Mouse (Mus musculus) frontal cortex, postnatal 10 days (tissue): ENCODE results near the gene Pbx3.

Experiments
- DNase-seq, 2 experiments: peaks; one replicate each; pipeline ENCODE4 v3.0.0; 2022; ENCODE audit warnings: low spot score in 2 of 2, mixed read lengths in 1 of 2

Pbx3 gene

GRCm38 (mm10) chr2:34372305-34373301, at the start of gene Pbx3:
TSS of gene Pbx3 (minus strand) at chr2:34373142.
- peak; percentile 86 to 92 for DNase-seq

GRCm38 (mm10) chr2:34420256-34420655, 47.3 kb upstream of the Pbx3 start:
- DNase-seq = no peak

DNA sequence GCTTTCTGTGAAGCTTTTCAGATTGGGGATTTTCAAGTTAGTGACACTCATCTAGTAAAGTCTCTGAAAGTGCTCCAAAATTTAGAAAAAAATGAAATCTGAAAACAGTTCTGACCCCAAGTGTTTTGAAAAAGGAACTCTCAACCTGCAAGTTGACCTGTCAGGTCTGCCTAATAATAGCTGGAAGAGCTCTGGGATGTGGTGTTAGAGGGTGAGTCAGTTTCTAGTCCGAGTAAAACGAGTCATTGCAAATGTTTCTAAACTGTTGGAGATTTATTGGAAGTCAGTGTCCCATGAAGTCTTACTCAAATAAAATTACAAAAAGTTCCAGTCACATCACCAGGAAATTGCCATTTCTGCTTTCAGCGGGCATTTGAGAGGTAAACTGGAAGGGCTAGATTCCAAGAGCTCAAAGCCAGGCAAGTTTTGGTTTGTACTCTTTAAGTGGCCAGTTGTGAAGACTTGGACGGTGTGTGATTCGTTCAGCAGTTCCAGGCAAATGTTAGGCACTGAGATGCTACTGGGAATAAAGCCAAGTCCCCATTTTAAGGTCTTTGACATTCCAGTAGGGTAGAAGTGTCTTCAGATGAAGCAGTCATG, 36.9 kb upstream of the Pbx3 start:
- no peak for DNase-seq

DNA sequence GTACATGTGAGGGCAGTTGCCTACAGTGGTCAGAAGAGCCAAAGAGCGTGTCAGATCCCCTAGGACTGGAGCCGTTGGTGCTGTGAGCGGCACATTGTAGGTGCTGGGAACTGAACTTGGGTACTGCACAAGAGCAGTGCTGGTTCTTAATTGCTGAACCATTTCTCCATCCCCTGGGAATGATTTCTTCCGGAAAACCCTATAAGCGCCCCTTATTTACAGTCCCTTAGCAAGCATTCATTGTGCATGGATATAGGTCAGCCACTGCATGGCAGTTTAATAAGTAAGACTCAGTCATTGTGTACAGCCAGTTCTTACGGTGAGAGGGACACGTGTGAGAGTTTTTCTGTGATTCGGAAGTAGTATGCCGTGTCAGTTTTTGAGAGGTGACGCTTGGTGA, 35.4 kb upstream of the Pbx3 start:
- no peak for DNase-seq

DNA sequence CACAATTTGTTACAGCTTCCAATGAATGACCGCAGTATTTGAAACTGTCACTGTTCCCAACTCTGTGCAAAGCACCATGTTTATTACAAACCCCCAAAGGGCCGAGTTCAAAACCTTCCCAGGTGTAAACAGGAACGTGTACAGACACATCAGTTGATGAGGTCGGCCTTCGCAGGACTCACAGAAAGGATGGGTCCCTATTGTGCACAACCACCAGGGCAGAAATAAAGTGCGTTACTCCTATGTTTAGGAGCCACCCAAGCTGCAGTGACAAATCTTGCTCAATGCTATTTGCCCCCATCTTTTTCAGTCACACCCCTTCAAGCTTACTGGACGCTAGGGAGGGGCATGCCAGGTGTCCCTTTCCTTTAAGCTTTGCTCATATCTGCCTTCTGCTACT, 34.7 kb upstream of the Pbx3 start:
- DNase-seq = no peak

DNA sequence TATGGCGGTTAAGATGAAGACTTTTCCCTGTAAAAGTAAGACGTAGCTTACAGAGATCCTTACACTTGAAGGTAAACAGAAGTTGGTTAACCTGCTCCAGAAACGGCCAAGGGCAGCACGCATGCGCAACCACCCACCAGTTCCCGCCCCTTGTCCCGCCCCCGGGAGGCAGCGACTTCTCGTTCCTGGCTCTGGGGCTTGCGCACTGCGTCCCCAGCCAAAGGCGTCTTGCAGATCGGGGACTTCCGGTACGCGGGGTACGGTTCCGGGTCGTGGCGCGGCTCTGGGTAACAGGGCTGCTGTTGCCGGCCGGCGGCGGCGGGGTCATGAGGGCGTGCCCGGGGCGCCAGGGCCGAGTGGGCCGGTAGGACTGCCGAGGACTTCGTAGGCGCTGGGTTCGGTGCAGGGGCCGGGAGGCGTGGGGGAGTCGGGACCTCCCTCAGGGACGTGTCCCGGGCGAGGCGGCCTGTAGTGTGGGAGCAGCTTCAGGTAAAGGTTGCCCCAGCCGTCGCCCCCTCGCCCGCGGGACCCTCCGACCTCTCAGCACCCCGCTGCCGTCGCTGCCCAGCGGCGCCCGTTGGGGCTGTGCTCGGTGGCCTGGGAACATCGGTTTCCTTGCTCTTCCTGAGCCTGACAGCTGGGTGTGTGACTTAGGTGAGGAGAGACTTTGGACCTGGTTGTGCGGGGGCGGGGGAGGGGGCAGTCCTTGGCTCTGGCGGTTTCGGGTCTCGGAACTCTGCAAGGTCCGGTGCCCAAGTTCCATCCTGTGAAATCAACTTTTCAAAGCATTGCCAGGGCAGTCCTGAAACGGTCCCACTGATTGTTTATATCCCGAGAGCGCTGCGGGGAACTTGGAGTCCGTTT, 33.9 kb upstream of the Pbx3 start, which contains the start of gene Mapkap1:
Gene Mapkap1, plus strand, starts transcription at position 171 of the 864 bp plus-strand sequence.
- DNase-seq = peak; percentile 94 to 95

DNA sequence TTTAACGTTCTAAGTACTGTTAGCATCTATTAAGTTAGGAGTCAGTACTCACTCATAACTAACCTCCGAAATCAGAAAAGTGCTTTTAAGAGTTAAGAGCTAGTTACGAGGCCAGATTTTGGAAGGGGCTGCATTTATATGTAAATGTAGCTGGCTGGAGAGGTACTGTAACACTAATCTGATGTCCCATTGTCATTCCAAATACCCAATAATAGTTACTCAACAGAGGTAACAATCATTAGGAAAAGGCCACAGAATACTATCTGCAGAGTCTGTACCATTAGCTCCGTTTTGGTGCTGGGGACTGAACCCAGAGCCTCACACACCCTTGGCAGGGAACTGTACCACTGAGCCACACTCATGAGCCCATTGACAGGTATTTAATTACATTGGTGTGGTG, 26.6 kb upstream of the Pbx3 start:
- DNase-seq = no peak

- DNase-seq = no peak
These were observed 6.0 kb upstream of the Pbx3 start for GRCm38 (mm10) chr2:34378930-34379329.

DNA sequence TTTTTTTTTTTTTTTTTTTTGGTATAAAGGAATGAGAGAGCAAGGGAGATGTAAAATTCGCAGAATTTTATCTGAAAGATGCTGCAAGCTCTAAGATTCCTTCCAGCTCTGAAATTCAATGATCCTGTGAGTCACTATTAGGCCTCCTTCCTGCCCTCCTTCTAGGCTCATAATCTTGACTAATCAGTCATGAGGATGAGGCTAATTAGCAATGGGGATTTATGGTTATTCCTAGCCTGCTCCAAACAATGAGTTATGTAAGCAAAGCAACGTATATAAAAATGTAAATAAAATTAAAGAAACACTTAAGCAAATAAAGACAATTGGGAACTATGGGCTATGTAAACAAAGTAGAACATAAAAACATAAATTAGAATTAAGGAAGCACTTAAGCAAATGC, 1.4 kb upstream of the Pbx3 start:
- no peak for DNase-seq

GRCm38 (mm10) chr2:34373886-34374285, 944 bp upstream of the Pbx3 start:
- no peak for DNase-seq

DNA sequence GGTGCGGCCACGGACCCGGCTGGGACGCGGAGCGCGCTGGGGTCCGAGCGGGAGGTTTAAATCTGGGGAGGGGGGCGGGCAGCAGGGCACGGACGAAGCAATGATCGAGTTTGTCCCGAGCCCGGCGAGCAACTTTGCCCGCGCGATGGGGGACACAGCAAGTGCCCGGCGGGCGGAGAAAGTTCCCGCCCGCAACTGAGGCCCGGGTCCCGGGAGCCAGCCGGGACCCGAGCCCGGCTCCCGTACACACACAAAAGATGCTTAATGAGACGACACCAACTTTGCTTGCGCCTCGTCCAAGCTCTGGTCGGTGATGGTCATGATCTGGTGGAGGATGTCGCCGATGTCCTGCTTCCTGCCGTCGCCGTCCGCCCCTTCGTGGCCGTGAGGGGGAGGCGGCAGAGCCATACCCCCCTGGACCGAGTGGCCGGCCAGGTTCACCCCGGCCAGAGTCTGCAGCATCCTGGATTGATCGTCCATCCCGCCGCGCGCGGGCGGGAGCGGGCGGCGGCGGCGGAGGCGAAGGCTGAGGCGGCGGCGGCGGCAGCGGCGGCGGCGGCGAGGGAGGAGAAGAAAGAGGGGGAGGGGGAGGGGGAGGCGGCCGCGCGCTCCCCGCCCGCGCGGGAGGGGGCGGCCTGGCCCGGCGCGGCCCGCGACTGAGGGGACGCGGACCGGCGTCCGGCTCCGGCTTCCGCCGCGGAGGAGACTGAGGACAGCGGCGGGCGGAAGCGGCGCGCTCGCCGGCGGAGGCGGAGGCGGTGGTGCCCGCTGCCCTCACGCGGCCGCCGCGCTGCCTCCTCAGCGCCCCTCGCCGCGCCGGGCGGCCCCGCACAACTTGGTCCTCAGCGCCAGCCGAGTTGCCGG, 1.3 kb downstream of the Pbx3 start:
- peak; percentile 14 to 44 for DNase-seq

- peak in 1 of 2 experiments; percentile 33 for DNase-seq
These were observed 2.1 kb downstream of the Pbx3 start for GRCm38 (mm10) chr2:34370725-34371440.

GRCm38 (mm10) chr2:34370349-34370724, 2.6 kb downstream of the Pbx3 start:
- no peak for DNase-seq

GRCm38 (mm10) chr2:34368396-34368795, 4.5 kb downstream of the Pbx3 start:
- no peak for DNase-seq

DNA sequence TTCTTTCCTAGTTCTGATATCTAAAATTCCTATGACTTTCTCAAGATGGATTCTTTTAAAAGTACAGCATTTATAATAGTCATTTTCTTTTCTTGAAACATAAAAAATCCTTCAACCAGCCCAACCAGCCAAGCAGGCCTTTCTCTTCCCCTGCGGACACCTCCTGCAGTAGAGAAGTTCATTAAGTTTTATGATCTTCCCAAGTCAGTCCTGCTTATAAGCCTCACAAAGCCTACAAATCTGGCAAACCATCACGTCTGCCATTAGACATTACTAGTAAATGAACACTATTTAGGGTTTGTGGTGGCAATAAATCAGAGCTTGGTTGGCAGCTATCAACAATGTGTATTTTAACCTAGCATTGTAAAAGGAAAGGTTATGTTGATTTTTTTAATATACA, 5.9 kb downstream of the Pbx3 start:
- DNase-seq = no peak

- DNase-seq = no peak
These were observed 9.3 kb downstream of the Pbx3 start for GRCm38 (mm10) chr2:34363678-34364077.

GRCm38 (mm10) chr2:34355801-34356211, 17.1 kb downstream of the Pbx3 start:
- DNase-seq = no peak

DNA sequence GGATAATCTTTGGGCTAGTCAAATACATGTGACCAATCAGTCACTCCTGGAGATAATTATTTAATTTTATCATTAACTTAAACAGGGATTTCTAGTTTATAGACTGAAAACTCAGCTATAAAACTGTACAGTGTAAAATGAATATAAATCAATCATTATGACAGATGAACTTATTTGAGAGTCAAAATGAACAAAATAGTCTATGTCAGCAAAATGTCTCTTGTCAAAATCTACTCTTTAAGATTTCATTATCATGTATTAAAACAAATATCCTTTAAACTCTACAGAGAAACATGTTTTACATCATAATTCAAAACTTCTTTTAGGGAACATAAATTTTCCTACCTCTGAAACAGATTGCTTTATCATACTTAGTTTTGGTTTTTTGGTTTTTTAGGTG, 20.9 kb downstream of the Pbx3 start:
- DNase-seq = no peak

GRCm38 (mm10) chr2:34347096-34347495, 25.8 kb downstream of the Pbx3 start:
- DNase-seq = no peak

DNA sequence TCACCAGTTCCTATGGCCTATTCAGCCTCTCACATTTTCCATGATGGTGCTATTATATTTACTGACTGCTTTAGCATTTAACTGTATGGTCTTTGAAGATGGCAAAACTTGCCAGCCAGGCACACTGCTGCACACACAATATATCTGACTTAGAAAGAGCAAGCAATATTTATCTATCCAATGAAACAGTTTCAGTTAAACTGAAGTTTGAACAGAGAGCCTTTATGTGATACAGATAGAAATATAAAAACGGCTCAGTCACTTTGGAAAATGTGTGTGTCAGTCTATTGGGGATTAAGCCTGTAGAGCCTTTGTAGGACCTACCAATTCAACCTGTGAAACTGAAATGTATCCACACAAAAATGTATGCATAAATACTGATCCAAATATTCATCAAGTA, 74.3 kb downstream of the Pbx3 start:
- DNase-seq = no peak
